Mouse (Mus musculus) CH12.LX (cell line): ENCODE measurements around the gene Ctbs. TPM values are rescaled to one million over a fixed set of nuclear protein-coding genes. Genes with fewer than 3 reads are reported as not detected.
A peak's percentile ranks its signal among the peaks of the same experiment; 100 is the strongest.

Experiments used
- DNase-seq: peaks from one replicate; pipeline ENCODE4 v3.0.0-alpha.2; 2013; ENCODE audit errors: extremely low read depth
- H3K27ac ChIP-seq: 2 replicates; pipeline ENCODE4 v1.5.1; 2012; ENCODE audit warnings: low read depth, mild to moderate bottlenecking, control low read depth, moderate library complexity; ENCODE audit not compliant: insufficient read depth
- H3K27me3 ChIP-seq: replicated peaks from 2 replicates; pipeline ENCODE3; 2012; ENCODE audit warnings: inconsistent platforms
- H3K36me3 ChIP-seq, 2 experiments: replicated peaks in 1 of 2; 2 replicates each; pipeline versions ENCODE3 to v1.6.1; 2012; ENCODE audit warnings: inconsistent platforms in 1 of 2, low read length in 1 of 2, mild to moderate bottlenecking in 1 of 2, mixed read lengths in 1 of 2, moderate library complexity in 1 of 2; ENCODE audit not compliant: control insufficient read depth in 1 of 2, insufficient read depth in 1 of 2
- H3K4me1 ChIP-seq, 2 experiments: 2 replicates each; pipeline ENCODE4 v1.6.1; 2012; ENCODE audit warnings: inconsistent platforms in 1 of 2, moderate library complexity in 1 of 2; ENCODE audit not compliant: insufficient read depth in 2 of 2, control insufficient read depth in 1 of 2
- H3K4me2 ChIP-seq: 2 replicates; pipeline ENCODE4 v1.6.1; 2012; ENCODE audit warnings: low read depth, mild to moderate bottlenecking, control low read depth; ENCODE audit not compliant: poor library complexity, insufficient read depth, severe bottlenecking
- H3K4me3 ChIP-seq, 3 experiments: fragments of 150-350 bp in 1 of 3; sonication (generic) in 1 of 3; replicated peaks in 1 of 3; 2 replicates each; pipeline versions ENCODE3 to v1.5.1; 2011 to 2012; ENCODE audit warnings: low read depth in 2 of 3, low read length in 2 of 3, mild to moderate bottlenecking in 2 of 3, moderate library complexity in 2 of 3, control low read depth in 1 of 3, improper control_type of control experiment in 1 of 3, inconsistent platforms in 1 of 3, mixed read lengths in 1 of 3; ENCODE audit not compliant: poor library complexity in 1 of 3
- H3K79me2 ChIP-seq: replicated peaks from 2 replicates; pipeline ENCODE4 v1.6.1; 2012; ENCODE audit warnings: mild to moderate bottlenecking, moderate library complexity; ENCODE audit not compliant: control insufficient read depth, poor library complexity, insufficient read depth, severe bottlenecking; ENCODE audit errors: extremely low read depth
- H3K9ac ChIP-seq: 2 replicates; pipeline ENCODE4 v1.6.1; 2012; ENCODE audit warnings: low read depth, mild to moderate bottlenecking, control low read depth, moderate library complexity; ENCODE audit not compliant: insufficient read depth
- H3K9me3 ChIP-seq: replicated peaks from 2 replicates; pipeline ENCODE3; 2012; ENCODE audit warnings: low read length, inconsistent platforms, mixed read lengths
- BHLHE40 ChIP-seq: IDR thresholded peaks from 2 replicates; pipeline ENCODE4 v1.6.1; 2011; ENCODE audit warnings: mild to moderate bottlenecking, low read depth, low read length, improper control_type of control experiment
- CHD1 ChIP-seq: IDR thresholded peaks from 2 replicates; pipeline ENCODE4 v1.6.1; 2012; ENCODE audit warnings: low read depth, low read length, improper control_type of control experiment, inconsistent platforms
- CTCF ChIP-seq, 2 experiments: IDR thresholded peaks in 1 of 2; conservative IDR thresholded peaks in 1 of 2; 2 replicates each; pipeline ENCODE4 v1.5.1; 2011 to 2012; ENCODE audit warnings: low read depth in 2 of 2, low read length in 2 of 2, improper control_type of control experiment in 1 of 2, inconsistent platforms in 1 of 2, mild to moderate bottlenecking in 1 of 2, moderate library complexity in 1 of 2
- ELF1 ChIP-seq: IDR thresholded peaks from 2 replicates; pipeline ENCODE4 v1.6.1; 2014; ENCODE audit warnings: low read depth, mild to moderate bottlenecking, inconsistent platforms, low read length, improper control_type of control experiment
- EP300 ChIP-seq: IDR thresholded peaks from 2 replicates; pipeline ENCODE4 v1.6.1; 2011; ENCODE audit warnings: low read length, improper control_type of control experiment
- HCFC1 ChIP-seq: IDR thresholded peaks from 2 replicates; pipeline ENCODE4 v1.6.1; 2012; ENCODE audit warnings: low read depth, mild to moderate bottlenecking, inconsistent platforms, low read length, improper control_type of control experiment
- IRF4 ChIP-seq: IDR thresholded peaks from 2 replicates; pipeline ENCODE4 v1.6.1; 2014; ENCODE audit warnings: low read depth, mild to moderate bottlenecking, inconsistent platforms, low read length, improper control_type of control experiment
- JUN ChIP-seq: IDR thresholded peaks from 2 replicates; pipeline ENCODE4 v1.6.1; 2011; ENCODE audit warnings: low read depth, mild to moderate bottlenecking, low read length, improper control_type of control experiment, moderate library complexity; ENCODE audit not compliant: insufficient read depth
- JUND ChIP-seq: conservative IDR thresholded peaks from 2 replicates; pipeline ENCODE4 v1.6.1; 2011; ENCODE audit warnings: low read depth, low read length, improper control_type of control experiment
- KAT2A ChIP-seq: IDR thresholded peaks from 2 replicates; pipeline ENCODE4 v1.6.1; 2012; ENCODE audit warnings: low read length, improper control_type of control experiment, inconsistent platforms; ENCODE audit not compliant: insufficient replicate concordance
- MAX ChIP-seq: IDR thresholded peaks from 2 replicates; pipeline ENCODE4 v1.6.1; 2011; ENCODE audit warnings: low read length, improper control_type of control experiment
- MEF2A ChIP-seq: IDR thresholded peaks from 2 replicates; pipeline ENCODE4 v1.6.1; 2014; ENCODE audit warnings: low read depth, mild to moderate bottlenecking, inconsistent platforms, low read length, improper control_type of control experiment, borderline replicate concordance
- MXI1 ChIP-seq: IDR thresholded peaks from 2 replicates; pipeline ENCODE4 v1.6.1; 2011; ENCODE audit warnings: mild to moderate bottlenecking, low read depth, low read length, improper control_type of control experiment
- NELFE ChIP-seq: IDR thresholded peaks from 2 replicates; pipeline ENCODE4 v1.6.1; 2011; ENCODE audit warnings: low read depth, low read length, improper control_type of control experiment
- NRF1 ChIP-seq: IDR thresholded peaks from 2 replicates; pipeline ENCODE4 v1.6.1; 2014; ENCODE audit warnings: low read depth, mild to moderate bottlenecking, inconsistent platforms, low read length, improper control_type of control experiment, moderate library complexity
- POLR2A ChIP-seq: IDR thresholded peaks from 2 replicates; pipeline ENCODE4 v1.6.1; 2011; ENCODE audit warnings: low read depth, mild to moderate bottlenecking, improper control_type of control experiment, low read length
- RAD21 ChIP-seq: IDR thresholded peaks from 2 replicates; pipeline ENCODE4 v1.6.1; 2011; ENCODE audit warnings: low read depth, mild to moderate bottlenecking, low read length, improper control_type of control experiment, moderate library complexity
- RCOR1 ChIP-seq: conservative IDR thresholded peaks from 2 replicates; pipeline ENCODE4 v1.6.1; 2012; ENCODE audit warnings: low read depth, mild to moderate bottlenecking, inconsistent platforms, low read length, improper control_type of control experiment
- SIN3A ChIP-seq: IDR thresholded peaks from 2 replicates; pipeline ENCODE4 v1.6.1; 2012; ENCODE audit warnings: low read length, improper control_type of control experiment, inconsistent platforms
- TBP ChIP-seq: conservative IDR thresholded peaks from 2 replicates; pipeline ENCODE4 v1.6.1; 2011; ENCODE audit warnings: low read depth, low read length, improper control_type of control experiment
- USF2 ChIP-seq: conservative IDR thresholded peaks from 2 replicates; pipeline ENCODE4 v1.6.1; 2011; ENCODE audit warnings: low read depth, low read length, improper control_type of control experiment
- ZC3H11A ChIP-seq: IDR thresholded peaks from 2 replicates; pipeline ENCODE4 v1.6.1; 2012; ENCODE audit warnings: low read depth, mild to moderate bottlenecking, inconsistent platforms, low read length, improper control_type of control experiment
- ZKSCAN1 ChIP-seq: IDR thresholded peaks from 2 replicates; pipeline ENCODE4 v1.6.1; 2012; ENCODE audit warnings: low read depth, inconsistent platforms, low read length, improper control_type of control experiment, borderline replicate concordance
- ZNF384 ChIP-seq: IDR thresholded peaks from 2 replicates; pipeline ENCODE4 v1.6.1; 2012; ENCODE audit warnings: low read depth, low read length, improper control_type of control experiment, inconsistent platforms
- dilution Hi-C: fragments of 300-500 bp; cut with MboI; formaldehyde crosslinking; loops from 2 replicates; pipeline ENCODE4 v1.14.3; 2020; ENCODE audit warnings: low sequenced_read_pairs; ENCODE audit not compliant: extremely low pct_unique_long_range_greater_than_20kb, extremely low pct_ligation_motif_present
- in situ Hi-C: fragments of 300-500 bp; cut with MboI; formaldehyde crosslinking; loops from 3 replicates; pipeline ENCODE4 v1.14.3; 2019; ENCODE audit warnings: low sequenced_read_pairs, low pct_ligation_motif_present, low pct_unique_long_range_greater_than_20kb, mixed read lengths
- polyA plus RNA-seq: library from polyadenylated mRNA; unstranded; fragments of >175 nt; gene quantifications from 2 replicates; pipeline ENCODE4 v1.2.1, GENCODE M21; 2012; ENCODE audit warnings: low read depth; ENCODE audit not compliant: insufficient read length
- total RNA-seq, 2 experiments: library from RNA; depleted of rRNA; stranded (reverse); fragments of 300-350 nt in 1 of 2; fragments of >200 nt in 1 of 2; gene quantifications; 2 replicates each; pipeline ENCODE4 v1.2.3; 2012 to 2014

Gene Ctbs
- total and polyA plus RNA-seq, 3 experiments, result 21.4 to 48.8 (median 33.5) TPM

- no peak overlapping the region for H3K4me3 ChIP-seq
- peaks cover 3 to 48% of the 10 kb centered on the region in 2 experiments for H3K36me3 ChIP-seq
- H3K79me2 ChIP-seq, result no peaks in the 10 kb centered on the region
- H3K27ac ChIP-seq, result no peak overlapping the region
- H3K27me3 ChIP-seq, result no peaks in the 10 kb centered on the region
- in situ Hi-C loops (no loop called here), dilution Hi-C loops (no loop called here)
- no peak overlapping the region for H3K9ac ChIP-seq
- no peak for DNase-seq
- H3K9me3 ChIP-seq, result no peaks in the 10 kb centered on the region
- H3K4me1 ChIP-seq, result peaks cover 6 to 41% of the 10 kb centered on the region in 2 experiments; a peak in 3 of 4 replicates
- no peak overlapping the region for H3K4me2 ChIP-seq
- TF ChIP-seq RAD21 (no peak), JUND (no peak), MEF2A (no peak), ZC3H11A (no peak), CTCF (conservative IDR thresholded peaks at IDR 0.05 in 1 of 2, IDR thresholded peaks at IDR 0.05 in 1 of 2; ENCODE audit: low read depth in 2 of 2, low read length in 2 of 2) (no peak), SIN3A (no peak), IRF4 (no peak), BHLHE40 (no peak), ELF1 (no peak), MAX (no peak), JUN (no peak), MXI1 (no peak)
These were observed 36.6 kb upstream of the Ctbs start for GRCm38 (mm10) chr3:146413016-146413415.

- Histone ChIP-seq H3K4me3 (no peak overlapping the region), H3K27ac (no peak overlapping the region), H3K27me3 (no peaks in the 10 kb centered on the region), H3K9ac (no peak overlapping the region), H3K36me3 (peaks cover 9 to 54% of the 10 kb centered on the region in 2 experiments), H3K9me3 (no peaks in the 10 kb centered on the region), H3K4me2 (no peak overlapping the region), H3K4me1 (peaks cover 6 to 41% of the 10 kb centered on the region in 2 experiments; a peak in 3 of 4 replicates), H3K79me2 (no peaks in the 10 kb centered on the region)
- dilution Hi-C loops, result no loop called here
- TF ChIP-seq ELF1 (peak; percentile 27; the same call in 1 of the 2 replicates), IRF4 (peak; percentile 60; the same call in 1 of the 2 replicates), EP300 (0 out of 2 replicates have a peak, but pooled peaks have one; percentile 51), HCFC1 (no peak)
- DNase-seq, result peak; percentile 38
- in situ Hi-C loops, result no loop called here
These were observed 35.6 kb upstream of the Ctbs start for GRCm38 (mm10) chr3:146413992-146414391.

GRCm38 (mm10) chr3:146414555-146414954, 35.0 kb upstream of the Ctbs start:
- DNase-seq, result no peak
- dilution Hi-C loops, result no loop called here
- H3K27me3 ChIP-seq, result no peaks in the 10 kb centered on the region
- TF ChIP-seq POLR2A (no peak), ZKSCAN1 (no peak), IRF4 (no peak), BHLHE40 (no peak), EP300 (no peak), USF2 (no peak), ZC3H11A (no peak), CHD1 (no peak), MXI1 (no peak), NRF1 (no peak), ELF1 (no peak), NELFE (no peak), KAT2A (no peak), ZNF384 (no peak), RCOR1 (no peak), HCFC1 (no peak), SIN3A (no peak), TBP (no peak), JUN (no peak)
- H3K4me2 ChIP-seq, result no peak overlapping the region
- no peak overlapping the region for H3K9ac ChIP-seq
- no peaks in the 10 kb centered on the region for H3K79me2 ChIP-seq
- peaks cover 6 to 41% of the 10 kb centered on the region in 2 experiments; a peak in 3 of 4 replicates for H3K4me1 ChIP-seq
- in situ Hi-C loops, result no loop called here
- peaks cover 15 to 57% of the 10 kb centered on the region in 2 experiments for H3K36me3 ChIP-seq
- no peak overlapping the region for H3K4me3 ChIP-seq
- no peaks in the 10 kb centered on the region for H3K9me3 ChIP-seq
- no peak overlapping the region for H3K27ac ChIP-seq
